Mouse (Mus musculus) ovary, adult 18-20 months (tissue): Measurements from ENCODE around the gene Hesx1.

Experiments used
- DNase-seq: peaks from one replicate; pipeline ENCODE4 v3.0.0; 2022; ENCODE audit warnings: low spot score, mixed read lengths

Hesx1 gene

GRCm38 (mm10) chr14:27013658-27014057 lies 19.4 kb downstream of the Hesx1 start:
- DNase-seq: no peak

- no peak for DNase-seq
These were observed 23.7 kb downstream of the Hesx1 start for GRCm38 (mm10) chr14:27017936-27018335.

GRCm38 (mm10) chr14:27019850-27020249 lies 25.6 kb downstream of the Hesx1 start:
- DNase-seq: peak; percentile 29

- DNase-seq: no peak
These were observed 28.7 kb downstream of the Hesx1 start for GRCm38 (mm10) chr14:27022876-27023275.

- no peak for DNase-seq
These were observed 30.4 kb downstream of the Hesx1 start for GRCm38 (mm10) chr14:27024664-27025063.

GRCm38 (mm10) chr14:27029771-27030173 lies 35.6 kb downstream of the Hesx1 start:
- no peak for DNase-seq

- no peak for DNase-seq
These were observed 36.9 kb downstream of the Hesx1 start for GRCm38 (mm10) chr14:27031142-27031541.

GRCm38 (mm10) chr14:27037513-27037912 lies 43.3 kb downstream of the Hesx1 start:
- no peak for DNase-seq

- DNase-seq: peak; percentile 91
These were observed 44.6 kb downstream of the Hesx1 start, which contains the start of gene Il17rd for GRCm38 (mm10) chr14:27038783-27039182. Gene Il17rd, plus strand, starts transcription at chr14:27038941.

GRCm38 (mm10) chr14:27039281-27040248 lies 45.3 kb downstream of the Hesx1 start:
- no peak for DNase-seq

GRCm38 (mm10) chr14:27040451-27040850 lies 46.2 kb downstream of the Hesx1 start:
- no peak for DNase-seq

- peak; percentile 43 for DNase-seq
These were observed 48.2 kb downstream of the Hesx1 start for GRCm38 (mm10) chr14:27042280-27042983.

- DNase-seq: no peak
These were observed 49.2 kb downstream of the Hesx1 start for GRCm38 (mm10) chr14:27043416-27043815.

- no peak for DNase-seq
These were observed 50.2 kb downstream of the Hesx1 start for GRCm38 (mm10) chr14:27044221-27044966.

- no peak for DNase-seq
These were observed 50.7 kb downstream of the Hesx1 start for GRCm38 (mm10) chr14:27044967-27045361.

GRCm38 (mm10) chr14:27048231-27048956 lies 54.2 kb downstream of the Hesx1 start:
- DNase-seq: no peak

GRCm38 (mm10) chr14:27050043-27050442 lies 55.8 kb downstream of the Hesx1 start:
- no peak for DNase-seq

- DNase-seq: no peak
These were observed 56.6 kb downstream of the Hesx1 start for GRCm38 (mm10) chr14:27050560-27051510.

GRCm38 (mm10) chr14:27051511-27051895 lies 57.3 kb downstream of the Hesx1 start:
- DNase-seq: no peak
